Mouse (Mus musculus): ENCODE data around the gene Bdh1.

DNA sequence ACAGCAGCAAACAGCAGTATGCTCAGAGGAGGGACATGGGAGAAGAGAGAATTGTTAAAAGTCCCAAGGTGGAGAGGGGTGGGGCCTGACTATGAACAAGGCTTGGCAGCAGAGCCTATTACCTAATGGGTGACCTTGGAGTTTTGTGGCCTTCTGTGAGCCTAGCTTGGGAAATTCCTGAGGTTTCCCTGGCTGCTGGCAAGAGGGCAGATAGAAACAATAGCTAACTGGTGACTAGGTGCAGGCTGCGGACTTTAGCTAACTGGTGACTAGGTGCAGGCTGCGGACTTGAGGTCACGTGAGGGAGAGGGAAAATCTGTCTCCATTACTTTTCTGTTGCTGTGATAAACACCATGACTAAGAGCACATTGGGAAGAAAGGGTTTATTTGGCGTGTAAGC lies 31.9 kb downstream of the Bdh1 start:
- TF ChIP-seq CTCF (IDR thresholded peaks at IDR 0.05; ENCODE audit: borderline replicate concordance, insufficient read depth, low read depth, low read length) (no peak), POLR2A (IDR thresholded peaks at IDR 0.05; ENCODE audit: borderline replicate concordance, insufficient read depth, low read length) (no peak)

All from cerebellum, adult 2 months (tissue).